Mouse (Mus musculus) neutrophil, adult 5-6 weeks (primary cell): ENCODE measurements around the gene Pa2g4. TPM values are rescaled to one million over a fixed set of nuclear protein-coding genes. Genes with fewer than 3 reads are reported as not detected.
A peak's percentile ranks its signal among the peaks of the same experiment; 100 is the strongest.
"Not testable (repeated sequence)": the region's sequence is repeated elsewhere in the genome, so short reads cannot be mapped to it uniquely, and the experiment has no call there.

Experiments
- ATAC-seq: fragments of 151-379, 151-347 bp; 2 replicates; pipeline ENCODE4 v1.8.0; 2017; ENCODE audit warnings: mild to moderate bottlenecking, moderate TSS enrichment; ENCODE audit not compliant: insufficient number of reproducible peaks, poor library complexity, low FRiP score, severe bottlenecking; ENCODE audit errors: extremely low read depth
- total RNA-seq: library from RNA; stranded (forward); fragments of 200-1000 nt; gene quantifications from 2 replicates; pipeline ENCODE4 v1.2.3, GENCODE M21; 2017

Gene Pa2g4
- total RNA-seq: 47.6 and 55.1 TPM in 2 replicates

DNA sequence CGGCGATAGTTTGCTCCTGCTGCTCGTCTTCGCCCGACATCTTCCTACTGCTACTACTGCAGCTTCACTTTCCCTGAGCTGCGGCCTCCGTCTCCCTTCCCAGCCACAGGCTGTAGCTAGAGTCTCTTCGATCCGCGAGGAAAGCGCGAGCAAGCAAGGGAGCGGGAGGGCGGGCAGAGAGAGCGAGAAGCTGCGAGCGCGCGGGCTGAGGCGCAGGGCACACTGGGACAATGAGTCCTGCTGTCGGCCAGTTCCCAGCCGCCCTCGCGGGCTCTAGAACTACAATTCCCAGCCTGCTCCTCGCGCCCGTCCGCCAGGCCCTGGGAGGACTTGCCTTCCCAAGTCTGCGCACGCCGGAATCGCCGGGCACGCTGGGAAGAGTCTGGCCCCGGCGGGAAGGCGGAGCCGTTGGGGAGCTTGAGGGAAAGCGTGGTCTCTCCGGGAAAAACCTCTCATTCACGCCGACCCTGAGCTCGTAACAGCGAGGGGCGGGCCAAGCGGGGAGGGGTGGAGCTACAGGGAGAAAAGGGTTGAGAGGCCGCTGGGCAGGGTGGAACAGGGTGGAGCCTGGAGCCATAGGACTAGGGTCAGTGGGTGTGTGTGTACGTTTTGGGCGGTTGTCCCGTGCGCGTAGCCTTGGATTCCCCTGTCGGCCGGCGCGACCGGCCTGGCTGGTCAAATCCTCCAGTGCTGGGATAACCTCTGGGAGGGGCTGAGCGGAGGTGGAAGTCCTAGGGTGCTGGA, at the start of gene Pa2g4:
Gene Pa2g4, minus strand, starts transcription at position 200 of the 744 bp plus-strand sequence.
- ATAC-seq: peak; percentile 94

DNA sequence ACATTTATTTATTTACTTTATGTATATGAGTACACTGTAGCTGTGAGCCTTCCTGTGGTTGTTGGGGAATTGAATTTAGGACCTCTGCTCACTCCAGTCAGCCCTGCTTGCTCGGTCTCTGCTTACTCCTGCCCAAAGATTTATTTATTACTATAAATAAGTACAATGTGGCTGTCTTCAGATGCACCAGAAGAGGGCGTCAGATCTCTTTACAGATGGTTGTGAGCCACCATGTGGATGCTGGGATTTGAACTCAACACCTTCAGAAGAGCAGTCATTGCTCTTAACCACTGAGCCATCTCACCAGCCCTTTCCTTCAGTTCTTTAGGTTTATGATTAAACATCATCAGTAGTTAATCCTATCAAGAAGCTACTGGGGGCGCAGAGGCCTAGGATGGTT, 49.1 kb upstream of the Pa2g4 start:
- ATAC-seq: no peak

DNA sequence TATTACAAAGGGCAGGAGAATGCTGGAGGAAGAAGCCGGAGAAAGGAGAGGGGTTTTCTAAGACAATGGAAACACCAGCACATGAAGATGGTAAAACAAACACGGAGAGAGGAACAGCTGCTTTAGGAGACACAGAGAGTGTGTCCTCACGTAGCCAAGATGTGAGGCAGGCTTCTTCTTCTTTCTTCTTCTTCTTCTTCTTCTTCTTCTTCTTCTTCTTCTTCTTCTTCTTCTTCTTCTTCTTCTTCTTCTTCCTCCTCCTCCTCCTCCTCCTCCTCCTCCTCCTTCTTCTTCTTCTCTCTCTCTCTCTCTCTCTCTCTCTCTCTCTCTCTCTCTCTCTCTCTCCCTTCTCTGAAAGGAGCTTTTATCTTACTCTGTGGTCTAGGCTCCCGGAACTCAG, 48.0 kb upstream of the Pa2g4 start:
- ATAC-seq: not testable (repeated sequence)

DNA sequence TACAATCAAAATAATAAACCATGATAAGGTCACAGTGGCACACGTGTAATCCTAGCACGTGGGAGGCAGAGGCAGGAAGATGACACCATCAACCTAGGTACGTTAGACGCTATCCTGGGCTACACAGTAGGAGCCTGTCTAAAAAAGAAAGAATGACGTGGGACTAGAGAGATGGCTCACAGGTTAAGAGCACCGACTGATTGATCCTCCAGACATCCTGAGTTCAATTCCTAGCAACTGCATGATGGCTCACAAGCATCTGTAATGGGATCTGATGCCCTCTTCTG, 47.3 kb upstream of the Pa2g4 start:
- ATAC-seq: no peak

DNA sequence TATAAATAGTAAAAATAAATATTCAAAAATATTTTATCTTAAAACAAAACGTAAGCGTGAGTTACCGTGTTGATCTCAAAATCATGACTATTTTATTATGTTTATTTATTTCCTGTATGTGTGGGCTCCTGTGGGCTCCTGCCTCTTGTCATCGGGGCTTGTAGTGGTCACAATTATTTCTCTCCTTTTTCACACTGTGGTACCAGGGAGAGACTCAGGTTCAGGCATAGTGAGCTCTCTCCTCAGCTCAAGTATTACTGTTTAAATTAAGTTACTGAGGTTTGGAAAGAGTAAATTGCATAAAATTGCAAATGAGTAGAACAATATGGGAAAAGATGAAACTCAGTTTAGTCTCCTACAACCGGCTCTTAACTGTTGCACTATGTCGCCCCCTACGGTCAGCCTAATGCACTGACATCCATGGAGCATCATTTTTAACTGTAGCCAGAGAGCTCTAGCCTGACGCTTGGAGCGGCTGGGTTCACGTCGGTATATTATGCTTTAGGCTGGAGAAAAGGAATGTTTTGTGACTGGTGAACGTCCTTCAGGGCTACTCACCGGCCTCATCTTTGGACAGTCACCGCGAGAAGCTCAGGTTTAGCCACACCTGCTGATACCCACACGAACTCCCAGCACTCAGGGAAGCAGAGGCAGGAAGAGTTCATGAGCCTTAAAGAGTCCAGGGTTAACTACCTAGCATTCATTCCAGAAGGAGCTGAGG, 46.8 kb upstream of the Pa2g4 start:
- peak; percentile 93 for ATAC-seq

DNA sequence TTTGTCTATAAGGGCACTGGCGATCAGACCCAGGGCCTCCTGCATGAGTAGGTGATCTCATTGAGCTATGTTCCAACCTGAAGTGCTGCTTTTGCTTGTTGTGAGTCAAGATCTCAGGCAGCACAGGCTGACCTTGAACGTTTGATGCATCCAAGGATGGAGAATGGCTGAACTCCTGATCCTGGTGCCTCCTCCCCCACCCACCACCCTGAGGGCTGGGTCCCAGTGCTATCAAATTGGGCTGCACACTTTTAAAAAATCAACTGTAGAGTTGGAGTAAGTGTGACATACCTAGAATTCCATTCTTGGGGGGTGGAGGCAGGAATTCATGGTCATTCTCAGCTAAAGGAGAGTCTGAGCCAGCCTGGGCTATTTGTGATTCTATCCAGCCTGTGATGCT, 40.7 kb upstream of the Pa2g4 start:
- ATAC-seq: no peak

DNA sequence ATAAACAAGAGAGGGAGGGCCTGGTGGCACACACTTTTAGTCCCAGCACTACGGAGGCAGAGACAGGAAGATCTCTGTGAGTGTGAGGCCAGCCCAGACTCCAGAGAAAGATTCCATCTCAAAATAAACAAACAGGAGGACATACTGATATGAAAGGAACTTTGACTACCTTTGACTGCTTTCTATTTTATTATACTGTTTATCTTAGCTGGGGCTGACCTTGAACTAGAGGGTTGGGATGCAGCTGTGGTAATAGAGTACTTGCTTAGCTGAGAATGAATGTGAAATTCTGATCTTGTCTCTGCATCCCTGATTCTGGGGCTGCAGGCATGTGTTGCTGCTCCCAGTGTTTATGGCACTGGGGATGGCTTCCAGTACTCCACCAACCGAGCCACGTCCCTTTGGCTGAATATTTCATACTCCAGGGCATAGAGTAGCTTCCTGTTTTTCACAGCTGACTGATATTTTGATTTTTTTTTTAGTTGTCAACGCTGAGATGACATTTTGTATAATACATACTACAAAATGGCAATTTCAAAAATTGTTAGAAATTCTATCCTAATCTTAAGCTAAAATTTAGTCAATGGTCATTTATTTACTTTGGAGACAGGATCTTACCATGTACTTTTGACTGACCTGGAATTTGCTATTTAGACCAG, 36.8 kb upstream of the Pa2g4 start:
- peak; percentile 44; the same call in 1 of the 2 replicates for ATAC-seq

DNA sequence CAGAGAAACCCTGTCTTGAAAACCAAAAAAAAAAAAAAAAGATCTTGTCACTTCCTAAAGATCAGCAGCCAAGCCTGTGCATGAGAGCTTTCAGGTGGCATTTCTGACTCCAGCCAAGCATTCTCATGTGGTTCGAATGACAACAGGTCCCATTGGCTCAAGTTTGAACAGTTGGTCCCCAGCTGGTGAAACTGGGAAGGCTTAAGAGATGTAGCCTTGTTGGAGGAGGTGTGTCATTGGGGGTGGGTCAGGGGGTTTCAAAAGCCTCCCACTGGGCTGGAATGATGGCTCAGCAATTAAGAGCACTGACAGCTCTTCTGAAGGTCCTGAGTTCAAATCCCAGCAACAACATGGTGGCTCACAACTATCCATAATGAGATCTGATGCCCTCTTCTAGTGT, 35.7 kb upstream of the Pa2g4 start:
- ATAC-seq: no peak

DNA sequence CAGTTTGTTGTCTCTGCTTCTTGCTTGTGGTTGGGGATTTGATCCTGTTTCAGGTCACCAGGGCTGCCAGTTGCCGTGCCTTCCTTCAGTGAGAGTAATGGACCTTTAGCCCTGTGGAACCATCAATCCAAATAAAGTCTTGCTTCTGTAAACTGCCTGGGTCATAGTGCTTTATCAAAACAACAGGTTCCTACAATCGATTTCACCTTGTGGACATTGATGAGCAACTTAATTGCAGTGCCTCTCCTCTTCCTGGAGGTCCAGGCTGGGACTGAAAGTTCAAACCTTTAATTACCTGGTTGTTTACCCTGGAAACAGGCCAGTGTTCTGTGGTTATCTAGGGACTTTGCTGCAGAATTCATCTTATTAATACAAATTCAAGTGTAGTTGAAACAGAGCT, 32.7 kb upstream of the Pa2g4 start:
- no peak for ATAC-seq

DNA sequence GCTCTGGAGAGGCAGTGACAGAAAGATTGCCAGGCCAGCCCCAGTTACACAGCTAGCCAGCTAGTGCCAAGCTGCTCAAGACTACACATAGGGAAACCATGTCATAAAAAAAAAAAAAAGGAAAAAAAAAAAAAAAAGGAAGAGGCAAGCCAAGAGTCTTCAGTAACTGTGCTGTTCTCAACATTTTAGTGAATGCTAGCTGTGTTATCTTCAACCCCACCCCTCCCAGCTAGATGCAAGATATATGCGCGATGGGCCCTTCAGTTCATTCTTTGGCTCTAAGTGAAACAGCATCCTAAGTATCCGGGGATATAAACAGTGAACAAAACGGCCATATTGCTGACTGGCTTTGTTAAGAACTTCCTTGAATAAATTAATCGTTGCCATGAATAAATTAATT, 27.0 kb upstream of the Pa2g4 start:
- ATAC-seq: no peak

DNA sequence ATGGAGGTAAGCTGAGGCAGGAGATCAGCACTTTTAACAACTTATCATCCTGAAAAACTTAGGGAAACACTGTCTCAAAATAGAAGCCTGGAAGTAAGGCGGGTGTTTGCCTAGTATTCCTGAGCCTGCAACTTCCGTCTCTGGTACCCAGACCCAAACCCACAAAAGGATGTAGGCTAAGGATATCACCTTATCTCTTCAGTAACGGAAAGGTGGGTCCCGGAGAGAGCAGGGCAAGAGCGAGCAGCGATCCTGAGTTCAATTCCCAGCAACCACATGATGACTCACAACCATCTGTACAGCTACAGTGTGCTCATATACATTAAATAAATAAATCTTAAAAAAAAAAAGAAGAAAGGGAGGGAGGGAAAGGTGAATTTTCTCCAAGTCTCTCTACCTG, 25.6 kb upstream of the Pa2g4 start:
- no peak for ATAC-seq

DNA sequence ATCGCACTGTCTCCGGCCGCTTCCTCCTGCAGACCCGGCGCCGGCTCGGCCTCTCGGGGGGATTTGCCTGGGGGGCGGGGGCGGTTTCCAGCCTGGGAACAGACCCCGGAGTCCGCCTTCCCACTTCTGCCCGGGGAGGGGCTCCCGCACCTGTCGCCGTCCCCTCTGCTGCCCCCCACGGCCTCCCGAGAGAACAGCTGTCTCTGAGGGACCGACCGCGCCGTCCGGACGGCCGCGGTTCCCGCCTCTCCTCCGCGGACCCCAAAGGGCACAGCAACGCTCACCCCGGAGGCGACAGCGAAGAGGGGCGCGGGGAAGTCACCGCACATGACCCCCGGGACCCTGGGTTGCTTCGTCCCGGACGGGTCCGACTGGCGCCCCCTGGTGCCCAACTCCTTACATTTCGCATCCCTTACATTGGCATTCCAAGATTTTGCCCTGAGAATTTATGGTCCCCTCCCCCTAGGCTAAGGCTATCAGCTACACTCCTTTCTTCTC, 24.5 kb upstream of the Pa2g4 start:
- peak; percentile 21; the same call in 1 of the 2 replicates for ATAC-seq

DNA sequence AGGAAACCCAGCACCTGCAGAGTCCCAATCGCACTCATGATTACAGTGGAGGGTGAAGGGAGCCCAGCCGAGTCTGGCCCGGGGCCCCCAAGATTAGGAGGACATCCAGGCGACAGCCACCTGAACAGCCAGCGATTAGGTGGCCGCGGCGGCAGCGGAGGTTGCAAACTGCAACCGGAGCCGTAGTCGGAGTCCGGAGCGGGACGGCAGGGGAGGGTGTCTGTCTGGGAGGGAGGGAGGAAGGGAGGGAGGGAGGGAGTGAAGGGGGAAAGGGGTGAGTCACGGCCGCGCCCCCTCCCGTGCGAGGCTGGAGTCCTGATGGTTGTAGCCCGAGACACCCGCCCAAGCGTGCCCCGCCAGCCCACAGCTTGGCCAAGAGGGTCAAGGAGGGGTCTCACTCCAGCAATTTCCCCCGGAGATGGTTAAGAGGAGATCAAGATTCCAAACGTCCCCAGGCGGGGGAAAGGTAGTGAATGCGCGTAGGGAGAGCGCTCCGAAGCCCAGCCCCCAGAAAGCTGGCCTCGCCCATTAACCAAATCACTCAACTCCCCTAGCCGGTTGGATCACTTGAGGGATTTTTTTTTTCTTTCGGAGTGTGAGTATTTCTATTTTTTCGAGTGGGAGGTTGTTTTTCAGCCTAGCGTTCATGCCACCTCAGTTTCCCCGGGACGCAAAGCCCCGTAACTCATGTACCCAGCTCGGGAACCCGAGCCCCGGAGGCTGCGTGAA, 23.8 kb upstream of the Pa2g4 start, which contains the start of gene Erbb3:
Gene Erbb3, minus strand, starts transcription at position 189 of the 729 bp plus-strand sequence.
- peak; percentile 20; the same call in 1 of the 2 replicates for ATAC-seq

DNA sequence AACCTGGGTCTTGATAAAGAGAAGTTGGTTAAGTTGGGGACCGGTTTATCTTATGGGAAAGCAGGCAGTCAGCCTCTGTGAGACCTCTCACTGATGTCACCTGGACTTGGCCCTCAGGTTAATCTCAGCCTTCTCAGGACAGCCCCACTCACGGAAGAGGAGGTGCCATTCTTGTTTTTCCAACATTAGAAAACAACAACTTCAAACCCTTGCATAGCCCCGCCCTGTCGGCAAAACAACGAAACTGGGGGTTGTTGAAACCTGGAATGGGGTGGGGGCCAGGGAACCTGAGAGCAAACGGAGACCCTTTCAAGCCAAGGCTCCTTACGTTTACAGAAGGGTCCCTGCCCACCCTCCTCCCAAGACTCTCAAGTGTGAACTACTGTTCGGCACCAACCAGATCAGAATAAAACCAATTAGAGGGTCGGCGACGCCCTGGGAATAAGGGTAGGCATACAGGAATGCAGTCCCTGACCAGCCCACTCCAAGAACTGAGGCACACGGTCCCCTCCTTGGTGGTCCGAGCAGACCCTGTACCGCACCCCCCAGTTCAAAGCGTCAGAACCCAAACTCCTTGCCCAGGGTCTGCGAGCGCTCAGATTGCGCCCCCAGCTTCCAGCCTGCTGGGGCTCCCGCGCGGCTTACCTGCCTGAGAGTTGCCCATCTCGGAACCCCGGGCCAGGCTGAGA, 23.1 kb upstream of the Pa2g4 start:
- ATAC-seq: no peak

DNA sequence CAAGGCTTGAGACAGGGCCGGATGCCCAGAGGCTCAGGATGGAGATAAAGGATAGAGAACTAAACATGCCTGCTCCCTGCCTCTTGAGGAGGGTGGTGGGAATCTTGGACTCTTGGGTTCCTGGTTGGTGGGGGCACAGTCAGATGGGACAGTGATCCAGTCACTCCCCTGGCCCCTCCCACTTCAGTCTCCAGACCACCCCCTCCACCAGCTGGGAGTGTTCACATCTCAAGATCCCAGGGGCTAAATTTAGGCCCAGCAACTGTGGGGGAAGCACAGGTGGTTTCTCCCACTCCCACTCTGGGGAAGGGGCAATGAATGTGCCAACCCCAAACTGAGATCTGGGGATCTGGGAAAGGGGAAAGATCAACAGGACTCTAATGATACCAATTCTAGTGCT, 22.3 kb upstream of the Pa2g4 start:
- no peak for ATAC-seq

DNA sequence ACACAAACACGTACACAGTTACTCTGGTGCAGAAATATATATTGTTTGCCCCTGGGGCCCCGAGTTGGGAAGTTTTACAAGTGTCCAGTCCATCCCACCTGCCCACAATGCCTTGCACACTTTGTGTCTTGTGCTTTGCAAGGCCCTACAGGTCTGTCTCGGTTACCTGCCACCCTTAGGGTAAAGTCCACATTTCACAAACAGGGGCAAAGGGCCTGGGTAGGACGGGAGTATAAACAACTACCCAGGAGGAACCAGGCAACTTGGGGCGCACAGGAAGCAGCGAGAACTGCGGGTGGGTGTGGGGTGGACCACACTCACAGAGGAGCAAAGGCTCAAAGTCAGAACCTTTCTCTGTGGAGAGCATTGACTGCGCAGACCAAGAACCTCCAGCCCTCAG, 21.9 kb upstream of the Pa2g4 start:
- ATAC-seq: no peak

DNA sequence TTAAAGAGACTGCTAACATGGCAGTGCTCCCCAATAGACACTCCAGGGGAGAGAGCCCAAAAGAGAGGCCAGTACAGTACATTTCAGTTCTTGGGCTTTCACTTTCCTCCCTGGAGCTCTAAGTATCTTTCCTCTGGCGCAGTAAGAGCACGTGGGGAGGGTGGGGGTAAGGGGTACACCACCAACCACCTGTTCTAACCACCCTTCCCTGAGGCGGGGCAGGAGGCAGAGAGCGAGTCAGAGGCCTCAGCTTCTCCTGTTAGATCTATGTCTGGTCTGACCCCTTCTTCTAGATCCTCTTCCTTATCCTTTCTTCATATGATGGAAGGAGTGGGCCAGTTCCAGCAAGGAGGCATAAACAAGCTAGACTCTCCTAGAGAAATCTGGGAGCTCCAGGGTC, 21.3 kb upstream of the Pa2g4 start:
- no peak for ATAC-seq

DNA sequence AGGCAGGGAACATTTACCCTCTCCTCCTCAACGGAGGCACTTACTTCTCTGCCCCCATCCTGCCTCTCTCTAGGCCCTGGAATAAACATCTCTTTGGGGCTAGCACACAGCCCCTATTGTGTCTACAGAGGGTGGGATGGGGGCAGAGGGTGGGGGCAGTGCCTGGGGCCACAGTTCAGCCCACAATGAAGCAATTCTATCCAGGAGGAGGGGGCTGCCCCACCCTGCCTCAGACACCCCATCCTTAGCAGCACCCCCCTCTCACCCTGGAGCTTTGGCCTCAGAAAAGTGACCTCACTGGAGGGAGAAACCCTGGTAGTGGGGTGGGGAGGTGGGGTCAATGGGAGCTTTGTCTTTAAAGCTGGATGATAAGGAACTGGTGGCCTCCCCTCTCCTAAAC, 20.8 kb upstream of the Pa2g4 start:
- ATAC-seq: no peak

DNA sequence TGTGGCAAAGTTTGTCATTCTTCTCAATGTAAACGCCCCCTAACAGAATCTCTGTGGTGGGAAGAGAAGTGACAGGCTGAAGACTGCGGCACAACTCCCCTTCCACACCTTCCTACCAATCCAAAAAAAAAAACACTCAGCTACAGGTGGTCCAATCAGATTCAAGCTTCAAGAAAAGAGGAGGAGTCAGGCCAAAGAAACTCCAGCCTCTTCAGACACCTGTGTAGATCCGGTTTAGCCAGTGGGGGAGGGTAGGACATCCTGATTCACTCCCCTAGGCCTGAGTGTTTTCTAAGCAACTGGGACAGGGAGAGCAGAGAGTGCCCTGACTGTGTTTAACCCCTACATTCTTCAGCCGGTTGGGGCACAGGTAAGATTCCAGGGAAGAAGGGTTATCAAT, 18.6 kb upstream of the Pa2g4 start:
- ATAC-seq: no peak
